Mouse (Mus musculus): ENCODE measurements around the gene Speer1.
"Not testable (repeated sequence)": the region's sequence is repeated elsewhere in the genome, so short reads cannot be mapped to it uniquely, and the experiment has no call there.

The Speer1 gene

DNA sequence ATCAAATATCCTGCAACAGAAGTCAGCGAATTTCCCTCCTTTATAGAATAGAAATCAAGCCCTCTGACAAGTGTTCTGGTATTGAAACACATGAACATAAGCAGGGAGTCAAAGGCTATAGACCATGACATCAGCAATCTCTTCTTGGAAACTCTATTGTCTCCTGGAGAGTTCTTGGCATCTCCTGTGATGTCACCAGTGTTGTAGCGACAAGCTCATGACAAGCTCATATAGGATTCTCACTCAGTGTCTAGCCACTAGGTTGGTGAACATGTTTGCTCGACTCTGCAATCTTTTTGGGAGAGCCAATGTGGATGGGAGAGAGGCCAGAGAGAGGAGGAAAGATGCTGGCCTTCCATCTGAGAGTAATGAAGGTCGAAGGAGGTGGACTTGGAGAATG is at the start of gene Speer1:
TSS of gene Speer1 (plus strand) at position 301 of the 400 bp plus-strand sequence.
- DNase-seq, result not testable (repeated sequence)

Measured in cerebellum, adult 11-12 months (tissue).